Mouse (Mus musculus) ES-E14 (cell line): Measurements from ENCODE around the gene Ttll13. TPM values are rescaled to one million over a fixed set of nuclear protein-coding genes. Genes with fewer than 3 reads are reported as not detected.

Experiments
- DNase-seq: peaks from one replicate; pipeline ENCODE4 v3.0.0-alpha.2; 2013; ENCODE audit warnings: low read depth, low spot score
- H3K27ac ChIP-seq: 2 replicates; pipeline ENCODE4 v1.5.1; 2012; ENCODE audit warnings: low read depth, mild to moderate bottlenecking, low read length, moderate library complexity, mixed read lengths; ENCODE audit not compliant: poor library complexity, insufficient read depth, severe bottlenecking
- H3K36me3 ChIP-seq: 2 replicates; pipeline ENCODE4 v1.6.1; 2012; ENCODE audit warnings: mild to moderate bottlenecking, low read length, moderate library complexity, mixed read lengths; ENCODE audit not compliant: control insufficient read depth, poor library complexity, insufficient read depth, severe bottlenecking
- H3K4me1 ChIP-seq, 2 experiments: fragments of 150-350 bp in 1 of 2; sonication (generic) in 1 of 2; 2 replicates each; pipeline ENCODE4 v1.6.1; 2012; ENCODE audit warnings: low read length in 2 of 2, mild to moderate bottlenecking in 1 of 2, mixed read lengths in 1 of 2; ENCODE audit not compliant: control insufficient read depth in 2 of 2, insufficient read depth in 2 of 2, poor library complexity in 1 of 2
- H3K4me3 ChIP-seq, 2 experiments: fragments of 150-350 bp in 1 of 2; sonication (generic) in 1 of 2; 2 replicates each; pipeline ENCODE4 v1.5.1; 2012; ENCODE audit warnings: low read length in 2 of 2, low read depth in 1 of 2, mild to moderate bottlenecking in 1 of 2, mixed read lengths in 1 of 2; ENCODE audit not compliant: insufficient read depth in 1 of 2, poor library complexity in 1 of 2, severe bottlenecking in 1 of 2
- H3K9ac ChIP-seq: 2 replicates; pipeline ENCODE4 v1.6.1; 2012; ENCODE audit warnings: low read depth, mild to moderate bottlenecking, low read length, mixed read lengths; ENCODE audit not compliant: poor library complexity, insufficient read depth, severe bottlenecking
- H3K9me3 ChIP-seq: fragments of 150-350 bp; sonication (generic); 2 replicates; pipeline ENCODE4 v1.6.1; 2012; ENCODE audit warnings: low read depth, mild to moderate bottlenecking, low read length; ENCODE audit not compliant: control insufficient read depth, insufficient read depth
- CHD2 ChIP-seq: IDR thresholded peaks from 2 replicates; pipeline ENCODE4 v1.6.1; 2014; ENCODE audit warnings: mild to moderate bottlenecking, low read depth, low read length, inconsistent platforms
- HCFC1 ChIP-seq: IDR thresholded peaks from 2 replicates; pipeline ENCODE4 v1.6.1; 2012; ENCODE audit warnings: low read length, inconsistent platforms, borderline replicate concordance; ENCODE audit not compliant: insufficient read depth
- MAFK ChIP-seq: IDR thresholded peaks from 2 replicates; pipeline ENCODE4 v1.6.1; 2014; ENCODE audit warnings: mild to moderate bottlenecking, low read depth, low read length, inconsistent platforms; ENCODE audit not compliant: insufficient read depth
- ZC3H11A ChIP-seq: IDR thresholded peaks from 2 replicates; pipeline ENCODE4 v1.6.1; 2012; ENCODE audit warnings: low read depth, mild to moderate bottlenecking, inconsistent platforms, low read length, borderline replicate concordance
- ZNF384 ChIP-seq: IDR thresholded peaks from 2 replicates; pipeline ENCODE4 v1.6.1; 2012; ENCODE audit warnings: low read depth, low read length, inconsistent platforms
- in situ Hi-C, 2 experiments: fragments of 600-800 bp; cut with MboI; formaldehyde crosslinking; loops; one replicate each; pipeline ENCODE4 v1.15.1; 2025; ENCODE audit warnings: low sequenced_read_pairs in 2 of 2, inconsistent platforms in 1 of 2; ENCODE audit not compliant: unreplicated experiment in 2 of 2
- total RNA-seq: library from RNA; depleted of rRNA; stranded (reverse); fragments of 300-350 nt; gene quantifications from 2 replicates; pipeline ENCODE4 v1.2.3, GENCODE M21; 2012

Ttll13 gene
- total RNA-seq, 1 experiment: 2.8 TPM

DNA sequence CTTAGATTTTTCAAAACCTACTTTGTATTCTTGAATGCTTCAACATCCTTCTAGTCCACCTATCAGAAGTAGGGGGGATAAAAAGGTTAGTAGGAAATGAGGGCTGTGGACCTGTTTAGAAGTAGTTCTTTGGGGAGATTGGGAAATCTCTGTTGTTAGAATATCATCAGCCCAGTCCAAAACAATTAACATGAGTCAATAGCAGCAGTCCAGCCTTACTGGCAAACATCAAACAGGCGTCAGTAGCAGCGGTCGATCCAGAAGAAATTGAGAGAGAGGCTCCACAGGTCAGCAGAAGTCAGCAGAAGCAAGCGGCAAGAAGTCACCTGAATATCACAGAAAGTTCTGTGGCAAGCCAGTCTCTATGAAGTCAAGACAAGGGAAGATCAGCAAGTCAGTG is 1.3 kb upstream of the Ttll13 start:
- Histone ChIP-seq H3K4me1 (peaks cover 3 to 4% of the 10 kb centered on the region in 2 experiments; a peak in 3 of 4 replicates), H3K27ac (no peak overlapping the region), H3K36me3 (0 out of 2 replicates have a peak, but pooled peaks cover 5% of the 10 kb centered on the region), H3K9me3 (no peaks in the 10 kb centered on the region), H3K9ac (no peak overlapping the region), H3K4me3 (no peak overlapping the region)
- TF ChIP-seq ZNF384: no peak
- no peak for TF ChIP-seq ZC3H11A
- TF ChIP-seq CHD2: no peak
- no peak for TF ChIP-seq HCFC1
- DNase-seq: no peak
- in situ Hi-C loops: no loop called here

DNA sequence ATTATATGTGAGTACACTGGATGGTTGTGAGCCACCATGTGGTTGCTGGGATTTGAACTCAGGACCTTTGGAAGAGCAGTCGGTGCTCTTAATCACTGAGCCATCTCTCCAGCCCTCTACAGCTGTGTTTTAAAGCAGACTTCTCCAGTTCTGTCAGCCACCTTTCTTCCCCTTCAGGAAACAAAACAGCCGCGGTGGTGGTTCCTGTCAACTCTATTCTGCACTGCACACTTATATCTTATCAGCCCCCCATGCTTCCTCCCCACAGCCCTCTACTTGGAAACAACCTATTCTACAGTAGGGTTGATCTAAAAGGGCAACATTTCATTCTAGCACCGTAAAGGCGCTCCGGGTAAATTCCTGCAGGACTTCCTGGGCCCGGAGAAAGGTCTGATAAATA is 683 bp downstream of the Ttll13 start:
- no peak overlapping the region for H3K27ac ChIP-seq
- H3K9me3 ChIP-seq: no peaks in the 10 kb centered on the region
- H3K36me3 ChIP-seq: no peaks in the 10 kb centered on the region
- DNase-seq: no peak
- H3K4me3 ChIP-seq: peak overlapping the region in 1 of 2 experiments; percentile 91; a peak in 2 of 4 replicates
- H3K9ac ChIP-seq: no peak overlapping the region
- no peak for TF ChIP-seq ZC3H11A
- TF ChIP-seq CHD2: no peak
- TF ChIP-seq MAFK: no peak
- no peak for TF ChIP-seq HCFC1
- TF ChIP-seq ZNF384: no peak
- peaks cover 4 to 12% of the 10 kb centered on the region in 2 experiments; a peak in 3 of 4 replicates for H3K4me1 ChIP-seq
- in situ Hi-C loops: no loop called here

DNA sequence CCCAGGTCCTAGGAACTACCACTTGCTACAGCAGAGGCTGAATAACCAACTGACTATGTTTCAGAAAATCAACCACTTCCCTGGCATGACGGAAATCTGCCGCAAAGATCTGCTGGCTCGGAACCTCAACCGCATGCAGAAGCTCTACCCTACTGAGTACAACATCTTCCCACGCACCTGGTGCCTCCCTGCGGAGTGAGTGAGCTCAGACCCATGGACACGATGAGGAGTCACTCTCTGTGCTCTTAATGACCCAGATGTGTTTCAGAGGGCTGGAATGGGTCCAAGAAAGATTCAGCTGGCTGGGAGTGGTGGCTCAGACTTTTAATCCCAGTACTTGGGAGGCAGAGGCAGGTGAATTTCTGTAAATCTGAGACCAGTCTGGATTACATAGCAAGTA is 6.3 kb downstream of the Ttll13 start:
- no peak overlapping the region for H3K27ac ChIP-seq
- H3K9me3 ChIP-seq: no peaks in the 10 kb centered on the region
- H3K9ac ChIP-seq: no peak overlapping the region
- H3K4me1 ChIP-seq: peaks cover 2 to 12% of the 10 kb centered on the region in 2 experiments; a peak in 2 of 4 replicates
- no peak for DNase-seq
- TF ChIP-seq MAFK (no peak), ZNF384 (no peak), ZC3H11A (no peak), HCFC1 (no peak), CHD2 (no peak)
- in situ Hi-C loops: no loop called here
- H3K4me3 ChIP-seq: no peak overlapping the region
- no peaks in the 10 kb centered on the region for H3K36me3 ChIP-seq

DNA sequence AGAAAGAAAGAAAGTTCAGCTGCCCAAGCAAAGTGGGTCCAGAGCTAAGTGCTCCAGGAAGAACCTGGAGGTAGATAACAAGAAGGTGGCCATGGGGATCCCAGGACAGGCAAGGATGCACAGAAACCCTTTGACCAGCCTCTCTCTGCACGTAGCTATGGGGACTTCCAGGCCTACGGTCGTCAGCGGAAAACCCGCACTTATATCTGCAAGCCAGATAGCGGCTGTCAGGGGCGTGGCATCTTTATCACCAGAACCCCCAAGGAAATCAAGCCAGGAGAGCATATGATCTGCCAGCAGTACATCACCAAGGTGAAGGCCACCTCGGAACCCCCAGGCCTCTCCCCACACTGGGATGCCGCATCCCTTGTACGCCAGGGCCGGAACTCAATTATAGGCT is 6.7 kb downstream of the Ttll13 start:
- H3K9ac ChIP-seq: no peak overlapping the region
- H3K36me3 ChIP-seq: no peaks in the 10 kb centered on the region
- H3K4me3 ChIP-seq: no peak overlapping the region
- H3K4me1 ChIP-seq: peaks cover 2 to 12% of the 10 kb centered on the region in 2 experiments; a peak in 2 of 4 replicates
- H3K9me3 ChIP-seq: no peaks in the 10 kb centered on the region
- no peak for DNase-seq
- in situ Hi-C loops: no loop called here
- TF ChIP-seq ZNF384: no peak
- no peak overlapping the region for H3K27ac ChIP-seq

DNA sequence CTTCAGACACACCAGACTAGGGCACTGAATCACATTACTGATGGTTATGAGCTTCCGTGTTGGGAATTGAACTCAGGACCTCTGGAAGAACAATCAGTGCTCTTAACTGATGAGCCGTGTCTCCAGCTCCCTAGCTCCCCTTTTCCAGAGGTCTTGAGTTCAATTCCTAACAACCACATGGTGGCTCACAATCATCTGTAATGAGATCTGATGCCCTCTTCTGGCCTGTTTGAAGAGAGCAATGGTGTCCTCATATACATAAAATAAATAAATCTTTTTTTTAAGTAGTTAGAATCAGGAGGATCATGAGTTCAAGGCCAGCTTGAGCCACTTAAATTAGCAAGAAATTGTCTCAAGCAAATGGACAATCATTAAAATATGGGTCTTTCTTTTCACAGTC is 9.8 kb downstream of the Ttll13 start:
- in situ Hi-C loops: no loop called here
- TF ChIP-seq CHD2 (no peak), ZC3H11A (no peak), HCFC1 (no peak), MAFK (no peak), ZNF384 (no peak)
- DNase-seq: no peak
- Histone ChIP-seq H3K27ac (no peak overlapping the region), H3K9me3 (no peaks in the 10 kb centered on the region), H3K9ac (no peak overlapping the region), H3K36me3 (no peaks in the 10 kb centered on the region), H3K4me3 (no peak overlapping the region), H3K4me1 (peaks cover 2 to 3% of the 10 kb centered on the region in 2 experiments; a peak in 1 of 4 replicates)
